Mouse (Mus musculus) midbrain, embryonic 12.5 days (tissue): ENCODE measurements at regions not wholly inside any gene's neighbourhood (a gene's known extent, or its start where the extent isn't known, plus 50 kb on each side); places are given as distances from the start of the nearest gene placed in this dataset.

ENCODE experiments used
- ATAC-seq: fragments of 200-750 bp; cut with Nextera tagmentation; 2 replicates; pipeline ENCODE4 v1.8.0; 2017; ENCODE audit warnings: low read depth, moderate TSS enrichment, moderate library complexity; ENCODE audit not compliant: low FRiP score
- H3K27ac ChIP-seq: fragments of 300-500 bp; sonication (generic); replicated peaks from 2 replicates; pipeline ENCODE4 v1.5.1; 2016; ENCODE audit warnings: mild to moderate bottlenecking
- H3K27me3 ChIP-seq: fragments of 300-500 bp; sonication (generic); 2 replicates; pipeline ENCODE4 v1.6.1; 2016; ENCODE audit warnings: mild to moderate bottlenecking
- H3K36me3 ChIP-seq: fragments of 300-500 bp; sonication (generic); 2 replicates; pipeline ENCODE4 v1.6.1; 2016
- H3K4me1 ChIP-seq: fragments of 300-500 bp; sonication (generic); 2 replicates; pipeline ENCODE4 v1.6.1; 2016
- H3K4me2 ChIP-seq: fragments of 300-500 bp; sonication (generic); replicated peaks from 2 replicates; pipeline ENCODE4 v1.6.1; 2016; ENCODE audit warnings: mild to moderate bottlenecking, moderate library complexity
- H3K4me3 ChIP-seq: fragments of 300-500 bp; sonication (generic); 2 replicates; pipeline ENCODE4 v1.5.1; 2016; ENCODE audit warnings: mild to moderate bottlenecking
- H3K9ac ChIP-seq: fragments of 300-500 bp; sonication (generic); replicated peaks from 2 replicates; pipeline ENCODE4 v1.6.1; 2016; ENCODE audit warnings: mild to moderate bottlenecking, moderate library complexity
- H3K9me3 ChIP-seq: fragments of 300-500 bp; sonication (generic); 2 replicates; pipeline ENCODE4 v1.6.1; 2016; ENCODE audit warnings: mild to moderate bottlenecking
- WGBS: fragments of 180-500 bp; shearing (Covaris S2); methylation state at CpG from one replicate; pipeline ENCODE4 v1.1.7; 2016; 5-methylcytosine and 5-hydroxymethylcytosine counted together

DNA sequence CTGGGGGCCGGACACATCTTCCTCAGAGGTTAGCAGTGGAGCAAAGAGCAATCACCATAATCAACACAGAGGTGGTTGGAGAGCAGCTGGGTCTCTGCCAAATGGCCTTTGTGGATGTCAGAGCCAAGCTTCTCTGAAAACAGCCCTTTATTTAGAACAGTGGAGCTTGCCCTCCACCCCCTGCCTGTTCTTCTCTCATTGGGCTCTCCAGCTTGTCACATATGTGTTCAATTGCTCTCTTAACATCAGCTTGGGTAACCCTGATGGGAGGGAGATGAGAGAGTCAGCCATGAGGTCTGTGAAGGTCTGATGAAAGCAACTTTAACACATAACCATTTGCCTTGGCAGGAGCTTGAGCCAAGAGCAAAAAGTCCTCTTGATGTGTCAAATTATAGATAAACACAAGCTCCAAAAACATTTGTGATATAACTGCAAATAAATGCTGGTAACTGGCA is 140.1 kb upstream of the Spdl1 start:
- no peaks in the 10 kb centered on the region for H3K36me3 ChIP-seq
- no peak overlapping the region for H3K4me2 ChIP-seq
- no peaks in the 10 kb centered on the region for H3K4me1 ChIP-seq
- no peak overlapping the region for H3K4me3 ChIP-seq
- H3K27me3 ChIP-seq: no peaks in the 10 kb centered on the region
- 68% methylated on average over 1 of the region's 1 CpGs for WGBS
- H3K9me3 ChIP-seq: no peaks in the 10 kb centered on the region
- H3K9ac ChIP-seq: no peak overlapping the region
- no peak overlapping the region for H3K27ac ChIP-seq
- ATAC-seq: no peak

DNA sequence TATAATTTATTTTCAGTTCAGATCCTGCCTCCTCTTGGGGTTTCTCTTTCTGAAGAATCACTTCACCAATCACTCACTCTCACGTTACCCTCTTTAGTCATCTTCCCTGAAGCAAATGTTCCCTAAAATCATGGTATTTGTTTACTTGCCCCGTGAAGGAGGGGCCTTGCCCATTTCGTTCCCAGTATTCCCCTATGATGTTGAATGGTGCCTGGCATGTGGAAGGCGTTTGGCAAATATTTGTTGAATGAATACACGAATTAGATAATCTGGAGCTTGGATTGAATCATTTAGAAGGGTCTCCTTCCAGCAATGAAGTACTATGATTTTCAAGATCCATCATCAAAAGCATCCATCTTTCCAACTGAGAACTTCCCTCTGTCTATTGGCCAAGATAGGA is 139.6 kb upstream of the Spdl1 start:
- no peaks in the 10 kb centered on the region for H3K4me1 ChIP-seq
- no peaks in the 10 kb centered on the region for H3K36me3 ChIP-seq
- no peaks in the 10 kb centered on the region for H3K27me3 ChIP-seq
- H3K27ac ChIP-seq: no peak overlapping the region
- no peak overlapping the region for H3K4me3 ChIP-seq
- no peak overlapping the region for H3K9ac ChIP-seq
- no peak overlapping the region for H3K4me2 ChIP-seq
- no peaks in the 10 kb centered on the region for H3K9me3 ChIP-seq
- no peak for ATAC-seq
- WGBS: 78% methylated on average over 5 of the region's 5 CpGs

DNA sequence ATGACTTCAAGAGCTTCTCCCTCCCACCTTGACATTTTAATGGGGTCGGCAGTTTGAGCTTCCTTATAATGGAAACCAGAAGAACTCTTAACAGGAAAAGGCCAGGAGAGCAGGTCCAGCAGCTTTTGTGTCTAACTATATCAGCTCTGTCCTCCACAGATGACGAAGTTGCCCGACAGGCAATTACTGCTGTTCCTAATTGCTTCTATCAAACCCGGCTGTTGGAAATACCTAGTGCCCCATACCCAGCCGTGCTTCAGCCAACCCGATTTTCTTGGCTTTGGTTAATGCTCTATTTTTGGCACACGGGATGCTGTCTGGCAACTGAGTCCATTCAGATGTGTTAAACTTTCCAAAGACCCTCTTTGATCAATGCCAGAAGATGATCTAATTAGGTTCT is 125.8 kb upstream of the Spdl1 start:
- Histone ChIP-seq H3K9ac (no peak overlapping the region), H3K4me2 (no peak overlapping the region), H3K4me3 (no peak overlapping the region), H3K9me3 (no peaks in the 10 kb centered on the region), H3K4me1 (no peaks in the 10 kb centered on the region), H3K27me3 (no peaks in the 10 kb centered on the region), H3K36me3 (no peaks in the 10 kb centered on the region), H3K27ac (no peak overlapping the region)
- 86% methylated on average over 7 of the region's 7 CpGs for WGBS
- no peak for ATAC-seq

DNA sequence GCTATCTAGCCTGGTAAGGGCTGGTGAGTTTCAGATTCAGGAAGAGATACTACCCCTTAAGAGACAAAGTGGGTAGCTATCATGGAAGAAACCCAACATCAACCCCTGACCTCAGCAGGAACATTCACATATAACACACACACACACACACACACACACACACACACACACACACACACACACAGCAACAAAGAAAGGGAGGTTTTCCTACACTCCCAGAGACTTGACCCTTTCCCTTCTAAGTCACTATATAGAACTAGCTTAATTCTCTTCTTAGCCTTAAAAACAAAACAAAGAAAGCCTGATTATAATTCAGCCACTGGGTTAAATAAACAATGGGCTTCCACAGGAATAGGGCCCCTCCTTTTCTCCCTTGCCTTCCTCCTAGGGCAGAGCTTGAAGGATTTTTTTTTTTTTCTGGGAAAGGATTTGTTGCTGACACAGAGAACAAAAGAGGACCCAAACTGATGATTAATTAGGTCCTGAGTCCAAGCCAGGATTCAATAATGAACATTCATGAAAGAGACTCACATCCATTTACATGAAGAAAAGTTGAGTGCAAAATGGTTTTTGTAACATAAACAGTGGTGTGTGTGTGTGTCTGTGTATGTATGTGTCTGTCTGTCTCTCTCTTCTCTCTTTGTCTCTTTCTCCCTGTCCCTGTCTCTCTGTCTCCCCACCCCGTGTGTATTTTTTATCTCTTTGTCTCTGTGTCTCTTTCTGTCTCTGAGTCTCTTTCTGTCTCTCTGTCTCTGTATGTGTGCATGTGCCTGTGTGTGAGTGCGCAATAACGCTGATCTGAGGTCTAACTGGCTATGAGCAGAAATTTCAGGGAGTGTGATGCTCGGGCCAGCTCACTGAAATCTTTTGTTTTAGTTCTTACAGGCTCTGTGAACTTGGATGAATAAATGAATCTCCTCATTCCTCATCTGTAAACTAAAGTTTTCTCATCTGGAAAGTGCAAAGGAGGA is 108.3 kb upstream of the Spdl1 start:
- H3K27ac ChIP-seq: no peak overlapping the region
- no peaks in the 10 kb centered on the region for H3K36me3 ChIP-seq
- peaks cover 10% of the 10 kb centered on the region for H3K4me1 ChIP-seq
- no peak overlapping the region for H3K4me2 ChIP-seq
- H3K9me3 ChIP-seq: no peaks in the 10 kb centered on the region
- no peak overlapping the region for H3K4me3 ChIP-seq
- no peak overlapping the region for H3K9ac ChIP-seq
- peak; percentile 82 for ATAC-seq
- WGBS: 61% methylated on average over 4 of the region's 4 CpGs
- no peaks in the 10 kb centered on the region for H3K27me3 ChIP-seq

DNA sequence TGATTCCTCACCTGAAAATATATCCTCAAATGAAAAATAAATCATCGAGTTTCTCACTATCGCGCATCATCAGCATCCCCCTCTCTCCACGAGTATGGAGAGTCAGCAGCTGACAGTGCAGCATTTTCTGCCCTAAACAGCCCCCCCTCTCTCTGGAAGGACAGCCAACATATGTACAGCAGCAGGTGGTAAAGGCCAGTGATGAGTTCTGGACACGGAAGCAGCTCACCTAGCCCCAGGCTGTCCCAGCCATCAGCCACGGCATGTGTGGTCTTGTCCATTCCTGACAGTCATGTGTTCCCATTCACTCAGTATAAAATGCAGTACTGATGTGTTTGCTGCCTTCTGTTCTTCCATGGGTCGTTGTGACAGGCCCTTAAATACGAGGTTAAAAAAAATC is 106.7 kb upstream of the Spdl1 start:
- WGBS: 84% methylated on average over 8 of the region's 8 CpGs
- Histone ChIP-seq H3K36me3 (no peaks in the 10 kb centered on the region), H3K27ac (no peak overlapping the region), H3K4me3 (no peak overlapping the region), H3K9me3 (no peaks in the 10 kb centered on the region), H3K9ac (no peak overlapping the region), H3K4me2 (no peak overlapping the region), H3K27me3 (no peaks in the 10 kb centered on the region), H3K4me1 (peaks cover 10% of the 10 kb centered on the region)
- ATAC-seq: no peak

DNA sequence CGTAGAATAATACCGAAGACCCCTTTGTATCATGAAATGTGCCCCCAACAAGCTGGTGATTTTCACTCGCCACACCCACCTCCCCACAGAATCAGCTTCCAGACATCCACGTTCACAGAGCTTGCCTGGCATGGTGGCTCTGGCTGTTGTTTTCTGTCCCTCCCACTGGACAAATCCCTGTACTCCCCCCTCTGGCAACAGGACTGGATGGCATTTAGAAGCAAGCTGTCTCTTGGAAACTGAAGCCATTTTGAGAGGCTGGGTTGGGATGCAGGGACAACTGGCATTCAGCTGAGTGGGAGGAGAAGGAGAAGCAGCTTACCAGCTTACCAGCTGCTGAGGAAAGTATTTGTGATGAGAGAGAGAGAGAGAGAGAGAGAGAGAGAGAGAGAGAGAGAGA is 105.6 kb upstream of the Spdl1 start:
- no peaks in the 10 kb centered on the region for H3K36me3 ChIP-seq
- H3K4me2 ChIP-seq: no peak overlapping the region
- H3K27me3 ChIP-seq: no peaks in the 10 kb centered on the region
- H3K9ac ChIP-seq: no peak overlapping the region
- H3K9me3 ChIP-seq: no peaks in the 10 kb centered on the region
- H3K4me1 ChIP-seq: peaks cover 10% of the 10 kb centered on the region
- WGBS: 85% methylated on average over 4 of the region's 4 CpGs
- H3K27ac ChIP-seq: no peak overlapping the region
- ATAC-seq: no peak
- H3K4me3 ChIP-seq: no peak overlapping the region

DNA sequence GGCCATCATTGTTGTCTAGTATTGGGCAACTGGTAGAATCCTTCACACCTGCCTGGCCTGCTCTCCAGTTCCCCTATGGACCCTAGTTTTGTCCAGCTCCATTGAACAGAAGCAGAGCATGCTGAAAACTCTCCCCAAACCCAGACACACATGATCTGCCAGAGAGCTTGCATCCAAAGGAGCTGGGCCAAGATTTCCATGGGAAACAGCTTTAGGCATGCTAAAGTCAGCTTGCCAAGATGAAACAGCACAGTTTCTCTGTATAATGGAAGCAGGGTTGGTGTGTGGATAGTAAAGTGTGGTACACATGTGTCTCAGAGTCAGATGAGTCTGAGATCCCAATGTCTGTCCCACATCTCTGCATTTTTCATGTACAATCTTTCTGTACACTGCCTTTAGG is 98.8 kb upstream of the Spdl1 start:
- H3K9me3 ChIP-seq: no peaks in the 10 kb centered on the region
- no peak for ATAC-seq

DNA sequence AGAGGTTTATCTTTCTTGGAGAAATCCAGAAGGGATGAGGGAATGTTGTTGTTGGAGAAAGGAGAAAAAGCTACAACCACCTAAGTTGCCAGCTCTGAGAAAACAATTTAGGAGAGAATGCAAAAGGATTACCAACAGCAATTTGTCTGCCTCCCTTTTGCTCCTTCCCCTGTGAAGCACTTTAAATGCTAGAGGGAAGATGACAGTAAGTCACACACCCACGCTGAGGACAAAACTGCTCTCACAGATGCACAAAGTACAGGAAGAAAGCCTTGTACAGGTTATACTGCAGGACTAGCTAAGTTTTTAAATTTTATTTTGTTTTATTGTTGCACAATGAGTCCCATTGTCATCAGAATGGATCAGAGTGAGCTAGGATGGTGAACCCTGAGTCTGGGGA is 83.7 kb upstream of the Spdl1 start:
- Histone ChIP-seq H3K4me1 (no peaks in the 10 kb centered on the region), H3K36me3 (no peaks in the 10 kb centered on the region), H3K27me3 (no peaks in the 10 kb centered on the region; the same call in 1 of the 2 replicates), H3K9ac (no peak overlapping the region), H3K27ac (no peak overlapping the region), H3K4me3 (no peak overlapping the region), H3K9me3 (no peaks in the 10 kb centered on the region), H3K4me2 (no peak overlapping the region)
- 71% methylated on average over 1 of the region's 1 CpGs for WGBS
- no peak for ATAC-seq

More for the DNA sequence above, 98.8 kb upstream of the Spdl1 start:
- Histone ChIP-seq H3K27ac (no peak overlapping the region), H3K4me3 (no peak overlapping the region), H3K27me3 (no peaks in the 10 kb centered on the region), H3K36me3 (no peaks in the 10 kb centered on the region), H3K4me1 (no peaks in the 10 kb centered on the region), H3K4me2 (no peak overlapping the region), H3K9ac (no peak overlapping the region)

DNA sequence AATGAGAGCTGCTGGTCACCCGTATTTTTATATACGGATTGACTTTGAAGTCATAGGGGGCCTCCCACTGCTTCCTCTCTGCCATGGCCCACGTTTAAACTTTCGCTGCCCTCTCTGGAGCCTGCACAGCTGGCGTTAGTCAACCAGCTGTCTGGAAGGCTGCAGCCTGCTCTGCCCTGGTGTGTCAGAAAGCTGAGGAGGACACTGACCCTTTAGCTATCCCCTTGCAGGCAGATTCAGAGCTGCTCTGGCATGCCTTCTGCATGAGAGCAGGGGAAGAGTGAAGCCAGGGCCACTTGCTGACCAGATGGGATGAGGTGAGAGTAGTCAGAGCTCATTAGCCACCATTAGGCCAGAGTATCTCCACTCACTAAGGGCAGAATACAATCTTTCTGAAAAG is 76.4 kb upstream of the Spdl1 start:
- Histone ChIP-seq H3K27me3 (no peaks in the 10 kb centered on the region; the same call in 1 of the 2 replicates), H3K27ac (no peak overlapping the region), H3K4me2 (no peak overlapping the region), H3K9ac (no peak overlapping the region), H3K4me3 (no peak overlapping the region), H3K4me1 (peaks cover 4% of the 10 kb centered on the region; the same call in 1 of the 2 replicates), H3K9me3 (no peaks in the 10 kb centered on the region), H3K36me3 (no peaks in the 10 kb centered on the region)
- WGBS: 65% methylated on average over 5 of the region's 5 CpGs
- no peak for ATAC-seq

DNA sequence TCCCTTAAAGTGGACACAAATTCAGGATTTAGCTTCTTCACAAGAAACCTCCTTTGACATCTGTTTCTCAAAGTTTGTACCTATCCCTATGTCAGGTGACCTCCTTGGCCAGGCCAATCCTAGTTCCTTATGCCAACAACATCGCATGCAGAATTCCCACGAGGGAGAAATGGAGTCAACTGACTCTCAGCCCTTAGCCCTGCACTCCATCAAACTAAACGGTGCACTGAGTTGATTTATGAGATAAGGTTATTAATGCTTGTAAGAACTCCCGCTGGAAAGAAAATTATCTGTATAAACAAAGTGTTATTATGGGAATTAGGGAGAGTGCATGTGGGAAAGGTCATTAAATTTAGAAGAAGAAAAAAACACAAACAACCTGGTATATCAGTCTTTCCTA is 70.8 kb upstream of the Spdl1 start:
- 80% methylated on average over 4 of the region's 4 CpGs for WGBS

DNA sequence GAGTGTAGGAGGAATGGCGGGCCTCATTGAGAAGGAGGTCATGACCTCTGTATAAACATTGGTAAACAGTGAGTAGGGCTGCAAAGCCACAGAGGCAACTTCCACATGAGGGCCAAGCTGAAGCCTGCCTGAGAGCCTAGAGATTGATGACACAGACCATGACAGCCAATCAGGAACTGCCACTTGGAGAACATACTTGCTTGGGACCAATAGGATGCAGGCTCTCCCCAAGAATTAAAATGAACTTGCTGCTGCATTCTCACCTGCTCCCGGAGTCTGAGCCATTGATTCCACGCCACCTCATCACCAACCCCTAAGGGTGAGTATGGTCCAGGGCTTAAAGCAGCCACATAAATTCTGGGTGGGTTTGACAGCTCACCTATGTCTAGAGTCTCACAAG is 66.0 kb upstream of the Spdl1 start:
- WGBS: 72% methylated on average over 3 of the region's 3 CpGs

More for the DNA sequence above, 70.8 kb upstream of the Spdl1 start:
- no peak overlapping the region for H3K9ac ChIP-seq
- H3K4me1 ChIP-seq: no peaks in the 10 kb centered on the region
- ATAC-seq: no peak
- H3K27ac ChIP-seq: no peak overlapping the region
- no peaks in the 10 kb centered on the region for H3K36me3 ChIP-seq
- no peaks in the 10 kb centered on the region for H3K27me3 ChIP-seq
- H3K4me3 ChIP-seq: no peak overlapping the region
- H3K9me3 ChIP-seq: no peaks in the 10 kb centered on the region
- no peak overlapping the region for H3K4me2 ChIP-seq

DNA sequence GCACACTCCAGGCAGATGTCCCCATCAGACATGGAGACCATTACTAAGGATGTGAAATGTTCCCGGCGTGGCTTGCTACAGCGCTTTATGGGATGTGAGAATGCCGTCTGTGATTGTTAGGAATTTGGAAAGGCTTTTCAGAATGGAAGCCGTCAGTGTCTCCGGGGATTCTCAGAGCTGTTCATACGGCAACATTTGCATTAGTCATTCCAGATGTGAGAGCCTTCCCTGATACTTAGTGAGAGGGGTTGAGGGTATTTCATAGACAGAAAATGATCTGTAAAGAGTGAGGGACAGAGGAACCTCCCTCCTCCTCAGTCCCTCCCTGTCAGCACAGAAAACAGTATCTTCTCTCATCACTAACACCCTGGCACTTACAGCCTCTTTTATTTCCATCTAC is 62.2 kb upstream of the Spdl1 start:
- Histone ChIP-seq H3K9me3 (no peaks in the 10 kb centered on the region), H3K9ac (no peak overlapping the region), H3K4me1 (no peaks in the 10 kb centered on the region), H3K36me3 (no peaks in the 10 kb centered on the region), H3K27ac (no peak overlapping the region), H3K27me3 (no peaks in the 10 kb centered on the region), H3K4me3 (no peak overlapping the region), H3K4me2 (no peak overlapping the region)
- 82% methylated on average over 7 of the region's 7 CpGs for WGBS
- ATAC-seq: no peak

More for the DNA sequence above, 66.0 kb upstream of the Spdl1 start:
- no peaks in the 10 kb centered on the region for H3K36me3 ChIP-seq
- no peak overlapping the region for H3K27ac ChIP-seq
- no peak overlapping the region for H3K4me3 ChIP-seq
- no peaks in the 10 kb centered on the region for H3K4me1 ChIP-seq
- H3K9ac ChIP-seq: no peak overlapping the region
- no peak overlapping the region for H3K4me2 ChIP-seq
- no peaks in the 10 kb centered on the region for H3K9me3 ChIP-seq
- no peaks in the 10 kb centered on the region for H3K27me3 ChIP-seq
- ATAC-seq: no peak
